Mouse (Mus musculus) left cerebral cortex, adult 18-20 months (tissue): ENCODE results near the gene Fsd1. TPM values are rescaled to one million over a fixed set of nuclear protein-coding genes. Genes with fewer than 3 reads are reported as not detected.

Experiments
- total RNA-seq, 2 experiments: library from RNA; stranded (reverse); gene quantifications; 2 replicates each; pipeline ENCODE4 v1.2.3; 2021

Gene Fsd1
- total RNA-seq, 2 experiments from 2014 or later = 81.3 to 86.5 TPM

Other genes with a start within 250 kb of the Fsd1 start
- under 1 TPM in 1 of 2 experiments, not detected in 1; 0.09 TPM for gene Adgre4, start 236.5 kb upstream of the Fsd1 start, total RNA-seq
- gene Zfp119a, start 107.6 kb upstream of the Fsd1 start, total RNA-seq = 1 to 10 TPM; 5.5 to 6.2 TPM
- gene Zfp959, start 94.4 kb upstream of the Fsd1 start, total RNA-seq = 1 to 10 TPM; 6.1 to 8.8 TPM
- 1 to 10 TPM; 3.3 to 4.2 TPM for gene Zfp119b, start 37.0 kb upstream of the Fsd1 start, total RNA-seq
- 1 to 10 TPM; 1.3 to 1.8 TPM for gene Ebi3, start 33.9 kb upstream of the Fsd1 start, total RNA-seq
- gene Yju2, start 27.4 kb upstream of the Fsd1 start, total RNA-seq = 10 to 100 TPM; 15.0 to 15.2 TPM
- gene Shd, start 16.0 kb upstream of the Fsd1 start, total RNA-seq = 10 to 100 TPM; 39.2 to 41.0 TPM
- gene Stap2, start 19.1 kb downstream of the Fsd1 start, total RNA-seq = 1 to 10 TPM; 1.9 to 2.8 TPM
- 10 to 100 TPM; 85.0 to 94.3 TPM for gene Mpnd, start 19.2 kb downstream of the Fsd1 start, total RNA-seq
- 10 to 100 TPM; 36.4 to 39.3 TPM for gene Sh3gl1, start 50.1 kb downstream of the Fsd1 start, total RNA-seq
- 1 to 10 TPM; 1.9 to 2.7 TPM for gene Chaf1a, start 53.9 kb downstream of the Fsd1 start, total RNA-seq
- 10 to 100 TPM; 84.1 to 97.8 TPM for gene Ubxn6, start 88.5 kb downstream of the Fsd1 start, total RNA-seq
- gene Hdgfl2, start 93.1 kb downstream of the Fsd1 start, total RNA-seq = 10 to 100 TPM; 90.6 to 95.8 TPM
- 1 to 10 TPM; 2.6 to 3.4 TPM for gene Plin4, start 123.3 kb downstream of the Fsd1 start, total RNA-seq
- under 1 TPM; 0.37 to 0.60 TPM for gene Plin5, start 131.1 kb downstream of the Fsd1 start, total RNA-seq
- gene Lrg1, start 135.5 kb downstream of the Fsd1 start, total RNA-seq = 1 to 10 TPM; 1.8 to 3.6 TPM
- gene Sema6b, start 153.8 kb downstream of the Fsd1 start, total RNA-seq = 100 to 1,000 TPM; 116 to 117 TPM
- gene Tnfaip8l1, start 176.0 kb downstream of the Fsd1 start, total RNA-seq = 1 to 10 TPM; 6.8 to 7.9 TPM
- gene Mydgf, start 197.4 kb downstream of the Fsd1 start, total RNA-seq = 10 to 100 TPM; 38.8 to 40.9 TPM
- gene Dpp9, start 232.4 kb downstream of the Fsd1 start, total RNA-seq = 10 to 100 TPM; 59.7 to 69.5 TPM